Mouse (Mus musculus) heart, embryonic 13.5 days (tissue): ENCODE measurements around the gene Gnao1. TPM values are rescaled to one million over a fixed set of nuclear protein-coding genes. Genes with fewer than 3 reads are reported as not detected.

Source experiments
- ATAC-seq: fragments of 200-750 bp; cut with Nextera tagmentation; 2 replicates; pipeline ENCODE4 v1.8.0; 2017; ENCODE audit warnings: moderate TSS enrichment; ENCODE audit not compliant: insufficient number of reproducible peaks, low FRiP score, low TSS enrichment; ENCODE audit errors: extremely low read depth
- H3K27ac ChIP-seq: fragments of 300-500 bp; sonication (generic); replicated peaks from 2 replicates; pipeline ENCODE4 v1.5.1; 2015; ENCODE audit warnings: moderate library complexity, mild to moderate bottlenecking, inconsistent platforms
- H3K27me3 ChIP-seq: fragments of 300-500 bp; sonication (generic); replicated peaks from 2 replicates; pipeline ENCODE4 v1.6.1; 2015; ENCODE audit warnings: mild to moderate bottlenecking, inconsistent platforms
- H3K36me3 ChIP-seq: fragments of 300-500 bp; sonication (generic); 2 replicates; pipeline ENCODE4 v1.6.1; 2015; ENCODE audit warnings: mild to moderate bottlenecking, inconsistent platforms
- H3K4me1 ChIP-seq: fragments of 300-500 bp; sonication (generic); 2 replicates; pipeline ENCODE4 v1.6.1; 2015; ENCODE audit warnings: inconsistent platforms
- H3K4me2 ChIP-seq: fragments of 300-500 bp; sonication (generic); 2 replicates; pipeline ENCODE4 v1.6.1; 2015; ENCODE audit warnings: inconsistent platforms, mild to moderate bottlenecking, moderate library complexity
- H3K4me3 ChIP-seq: fragments of 300-500 bp; sonication (generic); 2 replicates; pipeline ENCODE4 v1.5.1; 2015; ENCODE audit warnings: moderate library complexity, mild to moderate bottlenecking, inconsistent platforms
- H3K9ac ChIP-seq: fragments of 300-500 bp; sonication (generic); 2 replicates; pipeline ENCODE4 v1.6.1; 2015; ENCODE audit warnings: inconsistent platforms, mild to moderate bottlenecking, moderate library complexity
- H3K9me3 ChIP-seq: fragments of 300-500 bp; sonication (generic); 2 replicates; pipeline ENCODE4 v1.6.1; 2016; ENCODE audit warnings: inconsistent platforms
- WGBS: fragments of 180-500 bp; shearing (Covaris S2); methylation state at CpG from one replicate; pipeline ENCODE4 v1.1.7; 2015; ENCODE audit warnings: mixed read lengths; 5-methylcytosine and 5-hydroxymethylcytosine counted together
- polyA plus RNA-seq: library from polyadenylated mRNA; unstranded; fragments of >200 nt; fragmentation: Nextera tagmentation; extraction: Ambion mirVana; gene quantifications from 2 replicates; pipeline ENCODE4 v1.2.1, GENCODE M21; 2015

Gnao1 gene
- polyA plus RNA-seq, 1 experiment from 2014 or later: 13.2 TPM

DNA sequence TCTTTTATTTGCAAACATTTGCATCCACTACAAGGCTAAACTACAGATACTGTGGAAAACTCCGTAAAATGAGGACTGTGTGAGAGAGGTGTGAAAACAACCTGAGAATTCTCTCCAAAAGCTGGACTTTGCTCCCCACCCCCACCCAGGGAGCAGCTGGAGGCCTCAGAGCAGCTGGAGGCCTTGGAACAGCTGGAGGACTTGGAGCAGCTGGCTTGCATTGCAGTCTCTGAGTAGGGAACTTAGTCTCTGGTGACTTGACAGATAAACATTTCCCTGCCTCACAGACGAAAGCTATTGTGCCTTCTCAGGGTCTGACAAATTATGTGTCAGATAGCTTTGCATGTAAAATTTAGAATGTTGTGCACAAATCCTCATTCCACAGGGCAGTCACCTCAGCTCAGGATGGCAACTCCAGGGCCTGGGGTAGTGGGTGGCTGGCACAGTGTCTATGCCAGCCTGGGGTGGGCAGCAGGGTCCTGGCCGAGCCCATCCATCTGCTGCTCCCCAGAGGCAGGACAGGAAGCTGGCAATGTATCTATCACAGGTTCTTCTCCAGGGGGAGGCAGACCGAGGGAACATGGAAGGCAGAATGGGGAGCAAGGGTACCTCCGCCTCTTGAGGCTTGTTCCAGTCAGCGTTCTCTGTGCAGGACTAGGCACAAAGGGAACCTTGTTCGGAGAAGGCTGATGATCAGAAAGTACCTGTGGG, 87.2 kb downstream of the Gnao1 start:
- 70% methylated on average over 7 of the region's 7 CpGs for WGBS
- peaks cover 19% of the 10 kb centered on the region for H3K4me1 ChIP-seq
- no peak for ATAC-seq
- H3K9ac ChIP-seq: no peak overlapping the region
- H3K4me2 ChIP-seq: no peak overlapping the region
- H3K27me3 ChIP-seq: no peaks in the 10 kb centered on the region
- H3K36me3 ChIP-seq: peaks cover 23% of the 10 kb centered on the region; the same call in 1 of the 2 replicates
- no peak overlapping the region for H3K4me3 ChIP-seq
- H3K27ac ChIP-seq: no peak overlapping the region
- no peaks in the 10 kb centered on the region for H3K9me3 ChIP-seq

DNA sequence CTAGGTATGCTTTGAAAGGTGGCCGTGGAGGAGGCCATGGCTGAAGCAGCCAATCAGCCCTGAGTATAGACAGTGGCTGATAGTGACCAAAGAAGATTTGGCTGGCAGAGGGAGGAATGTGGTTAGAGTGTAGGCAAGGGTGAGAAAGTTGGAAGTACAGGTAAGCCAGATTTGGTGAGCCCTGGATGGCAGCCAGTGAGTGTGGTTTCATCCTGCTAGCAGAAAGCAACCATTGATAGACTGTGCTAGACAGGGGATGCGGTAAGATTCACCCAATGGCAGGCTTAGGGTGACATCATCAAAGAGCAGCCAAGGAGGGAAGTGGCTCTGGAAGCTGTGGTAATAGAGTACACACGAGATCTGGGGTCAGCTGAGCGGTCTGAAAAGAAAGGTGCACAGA, 88.8 kb downstream of the Gnao1 start:
- Histone ChIP-seq H3K4me3 (no peak overlapping the region), H3K27ac (no peak overlapping the region), H3K4me2 (no peak overlapping the region), H3K9me3 (no peaks in the 10 kb centered on the region), H3K4me1 (peaks cover 24% of the 10 kb centered on the region), H3K27me3 (no peaks in the 10 kb centered on the region), H3K36me3 (peaks cover 23% of the 10 kb centered on the region; the same call in 1 of the 2 replicates), H3K9ac (no peak overlapping the region)
- no peak for ATAC-seq
- WGBS: 67% methylated on average over 4 of the region's 4 CpGs

DNA sequence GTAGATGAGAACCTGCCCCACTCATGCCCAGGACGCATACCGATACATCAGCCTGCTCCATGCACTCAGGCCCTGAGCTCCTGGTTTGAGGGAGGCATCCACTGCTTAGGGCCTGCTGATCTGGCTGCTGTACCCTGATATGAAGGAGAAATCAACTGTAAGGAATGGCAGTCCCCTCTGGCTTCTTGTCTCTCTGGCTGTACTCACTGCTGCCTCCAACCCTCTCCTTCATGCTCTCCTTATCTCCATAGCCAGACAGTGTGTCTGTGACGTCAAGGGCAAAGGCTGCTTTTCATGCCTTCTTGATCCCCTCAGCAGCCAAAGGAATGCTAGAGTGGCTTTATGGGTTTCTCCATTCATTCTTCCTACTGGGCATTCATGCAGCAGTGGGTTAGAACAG, 92.3 kb downstream of the Gnao1 start:
- Histone ChIP-seq H3K36me3 (0 out of 2 replicates have a peak, but pooled peaks cover 8% of the 10 kb centered on the region), H3K4me3 (no peak overlapping the region), H3K4me1 (peaks cover 38% of the 10 kb centered on the region), H3K27ac (peak overlapping the region; percentile 28; the same call in 1 of the 2 replicates), H3K27me3 (no peaks in the 10 kb centered on the region), H3K4me2 (no peak overlapping the region), H3K9ac (no peak overlapping the region), H3K9me3 (no peaks in the 10 kb centered on the region)
- ATAC-seq: no peak
- 56% methylated on average over 3 of the region's 3 CpGs for WGBS

DNA sequence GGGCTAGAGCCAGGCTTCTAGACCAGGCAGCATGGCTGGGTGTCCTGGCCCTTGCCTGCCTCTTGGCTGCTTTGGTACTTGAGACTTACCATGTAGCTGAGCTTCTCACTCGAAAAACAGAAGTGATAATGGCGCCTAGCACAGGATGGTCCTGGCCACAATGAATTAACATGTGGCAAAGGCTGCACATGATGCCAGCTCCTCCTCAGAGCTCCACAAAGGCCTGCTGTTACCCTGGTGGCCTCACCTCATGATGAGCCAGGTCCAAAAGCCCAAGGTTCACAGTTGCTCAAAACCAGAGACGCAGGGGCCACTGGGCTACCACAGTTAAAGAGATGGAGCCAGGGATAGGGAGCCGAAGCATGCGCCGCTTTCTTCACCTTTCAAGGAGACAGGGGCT, 97.2 kb downstream of the Gnao1 start:
- H3K9ac ChIP-seq: no peak overlapping the region
- no peaks in the 10 kb centered on the region for H3K27me3 ChIP-seq
- no peak overlapping the region for H3K4me3 ChIP-seq
- H3K27ac ChIP-seq: peak overlapping the region; percentile 94
- ATAC-seq: no peak
- H3K4me1 ChIP-seq: peaks cover 66% of the 10 kb centered on the region
- H3K4me2 ChIP-seq: no peak overlapping the region
- no peaks in the 10 kb centered on the region for H3K36me3 ChIP-seq
- WGBS: 87% methylated on average over 6 of the region's 6 CpGs
- no peaks in the 10 kb centered on the region for H3K9me3 ChIP-seq

DNA sequence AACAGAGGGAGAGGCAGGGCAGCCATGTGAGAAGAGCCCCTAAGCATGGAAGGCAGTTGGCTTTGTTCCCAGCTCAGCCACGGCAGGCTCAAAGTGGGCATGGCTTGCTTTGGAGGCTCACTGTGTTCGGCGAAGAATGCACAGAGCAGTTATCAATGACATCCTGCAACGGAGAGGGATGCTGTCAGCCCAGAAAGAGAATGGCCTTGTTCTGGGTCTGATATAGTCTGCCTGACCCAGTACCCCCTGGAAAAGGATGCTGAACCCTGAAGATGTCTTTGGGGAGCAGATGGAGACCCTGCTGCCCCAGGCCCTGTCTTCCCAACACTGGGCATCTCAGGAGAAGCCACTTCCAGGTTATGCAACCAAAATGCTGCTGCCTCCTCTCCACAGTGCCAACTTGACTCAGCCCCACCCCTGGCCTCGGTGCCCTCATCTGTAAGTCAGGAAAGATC, 98.2 kb downstream of the Gnao1 start:
- H3K9me3 ChIP-seq: no peaks in the 10 kb centered on the region
- H3K4me3 ChIP-seq: no peak overlapping the region
- no peaks in the 10 kb centered on the region for H3K36me3 ChIP-seq
- WGBS: 16% methylated on average over 5 of the region's 5 CpGs
- peak overlapping the region; percentile 58 for H3K9ac ChIP-seq
- H3K4me1 ChIP-seq: peaks cover 71% of the 10 kb centered on the region
- no peak for ATAC-seq
- H3K4me2 ChIP-seq: peak overlapping the region; percentile 44
- H3K27ac ChIP-seq: peak overlapping the region; percentile 94
- H3K27me3 ChIP-seq: no peaks in the 10 kb centered on the region

DNA sequence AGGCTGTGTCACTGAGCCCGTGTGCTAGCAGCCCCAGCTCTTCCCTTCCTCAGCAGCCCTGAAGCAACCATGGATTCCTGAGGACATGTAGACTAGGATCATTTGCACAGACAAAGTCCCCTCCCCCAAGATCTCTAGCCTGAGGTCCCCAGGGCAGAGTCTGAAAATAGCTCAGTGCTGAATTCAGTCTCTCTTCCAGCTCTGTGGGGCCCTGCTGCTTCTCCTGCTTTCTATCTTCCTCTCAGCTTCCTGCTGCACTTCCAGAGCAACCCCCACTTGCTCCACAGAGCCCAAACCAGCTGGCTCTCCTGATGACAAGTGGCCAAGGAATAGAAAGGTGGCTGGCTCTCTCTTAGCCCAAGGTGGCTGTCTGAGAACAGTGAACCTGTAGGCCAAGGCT, 98.8 kb downstream of the Gnao1 start:
- no peak overlapping the region for H3K4me3 ChIP-seq
- no peaks in the 10 kb centered on the region for H3K9me3 ChIP-seq
- H3K36me3 ChIP-seq: no peaks in the 10 kb centered on the region
- H3K27ac ChIP-seq: peak overlapping the region; percentile 94
- no peaks in the 10 kb centered on the region for H3K27me3 ChIP-seq
- H3K4me1 ChIP-seq: peaks cover 72% of the 10 kb centered on the region
- ATAC-seq: peak; percentile 17; the same call in 1 of the 2 replicates
- H3K4me2 ChIP-seq: peak overlapping the region; percentile 44
- WGBS: 5% methylated on average over 1 of the region's 1 CpGs
- H3K9ac ChIP-seq: peak overlapping the region; percentile 58

DNA sequence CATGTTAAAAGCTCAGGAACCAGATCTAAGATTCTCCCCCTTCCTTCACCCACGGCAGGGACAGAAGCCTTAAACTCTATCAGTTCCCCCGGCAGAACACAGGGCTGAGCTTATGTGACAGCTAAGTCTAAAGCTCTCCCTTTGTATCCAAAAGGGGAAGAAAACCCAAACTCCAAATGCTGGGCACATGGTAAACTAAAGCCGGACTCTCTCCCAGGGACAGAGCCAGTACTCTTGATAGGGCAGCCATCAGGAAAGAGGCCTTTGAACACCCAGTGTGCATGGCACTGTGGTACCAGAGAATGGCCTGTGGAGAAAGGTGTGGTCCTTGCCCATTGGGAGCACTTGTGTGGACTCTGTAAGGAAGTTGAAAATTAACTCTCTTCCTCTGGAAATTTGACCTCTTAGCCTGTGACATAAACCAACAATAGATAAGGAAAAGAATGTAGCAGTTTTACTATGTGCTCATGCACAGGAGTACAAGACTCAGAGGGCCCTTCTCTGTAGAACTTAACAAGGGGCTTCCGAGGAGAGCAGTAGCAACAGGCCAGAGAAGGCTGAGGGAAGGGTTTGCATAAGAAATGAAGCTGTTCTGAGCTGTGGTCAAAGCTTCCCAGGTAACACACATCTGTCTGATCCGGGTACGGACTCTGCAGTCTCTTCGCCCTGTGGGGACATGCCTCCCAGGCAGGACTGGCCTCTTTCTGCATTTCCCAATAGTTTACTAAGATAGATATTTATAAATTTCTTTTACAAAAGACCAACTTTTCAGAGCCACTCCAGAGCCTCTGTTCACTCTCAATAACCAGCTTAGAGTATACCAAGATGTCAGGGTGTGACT, 102.2 kb downstream of the Gnao1 start:
- H3K4me1 ChIP-seq: peaks cover 62% of the 10 kb centered on the region
- WGBS: 64% methylated on average over 7 of the region's 7 CpGs
- H3K9ac ChIP-seq: 0 out of 2 replicates have a peak overlapping the region, but pooled peaks have one; percentile 37
- ATAC-seq: no peak
- H3K27ac ChIP-seq: no peak overlapping the region; the same call in 1 of the 2 replicates
- 0 out of 2 replicates have a peak, but pooled peaks cover 2% of the 10 kb centered on the region for H3K27me3 ChIP-seq
- H3K36me3 ChIP-seq: no peaks in the 10 kb centered on the region
- no peak overlapping the region for H3K4me3 ChIP-seq
- no peak overlapping the region for H3K4me2 ChIP-seq
- no peaks in the 10 kb centered on the region for H3K9me3 ChIP-seq

DNA sequence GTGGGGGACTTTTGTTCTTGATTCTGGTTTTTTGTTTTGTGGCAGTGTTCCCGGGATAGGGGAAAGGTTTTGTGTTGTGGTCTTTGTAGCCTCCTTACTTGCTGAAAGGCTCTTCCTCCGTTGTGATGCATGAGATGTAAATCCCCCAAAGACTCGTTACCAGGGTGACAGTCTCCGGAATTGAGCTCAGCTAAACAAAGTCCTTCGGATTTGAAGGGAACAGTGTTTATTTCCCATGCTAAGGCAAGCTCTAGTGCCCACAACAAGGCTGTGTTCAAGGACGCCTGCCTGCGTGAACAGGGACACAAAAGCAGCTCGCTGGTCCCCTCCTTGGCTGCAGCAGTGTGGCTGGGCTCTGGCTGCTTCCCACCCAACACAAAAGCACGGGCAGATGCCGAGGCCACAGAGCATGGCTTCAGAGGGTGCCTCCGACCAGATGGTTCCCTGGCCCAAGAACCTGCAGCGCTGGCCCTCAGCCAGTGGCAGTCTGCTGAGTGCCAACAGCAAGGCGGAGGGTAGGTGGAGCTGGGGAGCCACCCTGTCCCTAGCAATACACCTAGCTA, 108.2 kb downstream of the Gnao1 start:
- 42% methylated on average over 13 of the region's 13 CpGs for WGBS
- H3K36me3 ChIP-seq: no peaks in the 10 kb centered on the region
- H3K27ac ChIP-seq: peak overlapping the region; percentile 32
- H3K27me3 ChIP-seq: 0 out of 2 replicates have a peak, but pooled peaks cover 2% of the 10 kb centered on the region
- ATAC-seq: no peak
- peaks cover 38% of the 10 kb centered on the region for H3K4me1 ChIP-seq
- no peak overlapping the region for H3K9ac ChIP-seq
- H3K9me3 ChIP-seq: no peaks in the 10 kb centered on the region
- H3K4me2 ChIP-seq: no peak overlapping the region
- H3K4me3 ChIP-seq: no peak overlapping the region

DNA sequence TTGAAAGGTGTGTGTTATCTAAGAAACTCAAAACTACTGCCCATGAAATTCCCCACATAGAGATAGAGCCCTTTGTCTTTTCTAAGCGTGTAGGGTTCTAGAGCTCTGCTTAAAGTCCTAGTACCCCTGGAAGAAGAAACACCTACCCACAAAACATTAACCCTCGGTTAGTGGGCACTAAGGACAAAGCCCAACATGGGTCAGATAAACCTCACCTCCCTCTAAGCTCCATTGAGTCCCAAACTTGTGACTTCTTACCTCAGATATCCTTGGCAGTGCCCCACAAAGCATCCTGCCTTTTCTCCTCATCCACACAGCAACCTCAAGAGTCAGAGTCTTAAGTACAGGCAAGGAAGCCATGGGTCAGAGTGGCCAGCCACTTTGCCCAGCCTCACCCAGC, 108.8 kb downstream of the Gnao1 start:
- no peaks in the 10 kb centered on the region for H3K36me3 ChIP-seq
- H3K9ac ChIP-seq: no peak overlapping the region
- H3K4me1 ChIP-seq: peaks cover 37% of the 10 kb centered on the region
- no peaks in the 10 kb centered on the region for H3K9me3 ChIP-seq
- no peak overlapping the region for H3K4me2 ChIP-seq
- ATAC-seq: no peak
- H3K27me3 ChIP-seq: 0 out of 2 replicates have a peak, but pooled peaks cover 2% of the 10 kb centered on the region
- WGBS: 66% methylated on average over 2 of the region's 2 CpGs
- H3K27ac ChIP-seq: no peak overlapping the region
- H3K4me3 ChIP-seq: no peak overlapping the region

DNA sequence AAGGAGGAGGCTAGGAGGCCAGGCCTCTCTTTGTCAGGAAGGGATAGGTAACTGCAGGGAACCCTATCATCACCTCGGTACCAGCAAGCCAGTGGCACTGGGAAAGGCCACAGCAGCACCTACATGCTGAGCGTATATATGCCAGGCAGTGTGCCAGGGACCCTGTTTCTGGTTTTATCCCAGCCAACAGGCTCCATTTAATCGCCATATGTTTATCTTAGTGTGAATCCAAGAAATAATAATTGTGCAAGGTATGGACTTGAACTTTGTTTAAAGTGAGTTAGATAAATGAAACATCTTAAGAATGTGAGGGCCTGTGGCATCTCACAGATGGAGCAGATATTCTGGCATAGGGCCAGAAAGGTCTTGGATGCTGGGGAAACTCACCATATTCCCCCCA, 109.7 kb downstream of the Gnao1 start:
- whole genome bisulfite sequencing: 49% methylated on average over 3 of the region's 3 CpGs
- no peaks in the 10 kb centered on the region for H3K36me3 ChIP-seq
- no peak overlapping the region for H3K27ac ChIP-seq
- H3K27me3 ChIP-seq: 0 out of 2 replicates have a peak, but pooled peaks cover 2% of the 10 kb centered on the region
- no peak overlapping the region for H3K4me2 ChIP-seq
- ATAC-seq: no peak
- H3K9me3 ChIP-seq: no peaks in the 10 kb centered on the region
- peak overlapping the region; percentile 24; the same call in 1 of the 2 replicates for H3K9ac ChIP-seq
- H3K4me1 ChIP-seq: peaks cover 41% of the 10 kb centered on the region
- H3K4me3 ChIP-seq: no peak overlapping the region

DNA sequence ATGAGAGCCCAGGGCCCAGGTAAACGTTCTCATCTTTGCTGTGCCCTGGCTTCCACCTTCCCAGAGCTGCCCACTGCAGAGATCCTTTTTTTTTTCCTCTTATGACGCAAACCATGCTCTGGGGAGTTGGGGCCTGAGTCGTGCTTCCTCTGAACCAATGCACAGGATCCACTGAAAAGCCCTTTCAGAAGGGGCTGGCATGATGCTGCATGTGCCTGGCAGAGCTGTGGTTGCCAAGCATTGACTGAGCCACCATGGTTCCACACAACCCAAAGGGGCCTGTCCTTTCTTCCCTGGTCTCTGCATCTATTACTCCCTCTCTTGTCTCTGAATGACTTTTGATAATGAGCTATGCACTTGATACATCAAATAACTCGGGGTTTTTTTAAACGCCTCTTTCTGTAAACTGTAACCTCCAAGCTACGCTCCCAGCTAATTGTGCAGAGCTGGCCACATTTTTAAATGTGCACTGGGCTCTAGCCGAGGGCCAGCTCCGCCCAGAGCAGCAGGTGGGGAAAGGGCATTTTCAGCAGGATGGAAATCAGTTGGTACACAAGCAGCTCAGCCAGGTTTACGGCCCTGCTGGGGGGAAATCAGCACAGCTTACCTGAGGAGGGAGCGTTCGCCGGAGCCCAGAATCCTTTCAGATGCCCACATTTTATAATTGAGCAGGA, 110.3 kb downstream of the Gnao1 start:
- Histone ChIP-seq H3K4me3 (no peak overlapping the region), H3K4me1 (peaks cover 43% of the 10 kb centered on the region), H3K9ac (no peak overlapping the region), H3K27me3 (no peaks in the 10 kb centered on the region), H3K36me3 (no peaks in the 10 kb centered on the region), H3K9me3 (no peaks in the 10 kb centered on the region), H3K27ac (no peak overlapping the region), H3K4me2 (no peak overlapping the region)
- WGBS: 70% methylated on average over 12 of the region's 12 CpGs
- no peak for ATAC-seq
